Mouse (Mus musculus): ENCODE results near the gene Gfap. TPM values are rescaled to one million over a fixed set of nuclear protein-coding genes. Genes with fewer than 3 reads are reported as not detected.

The Gfap gene
- polyA plus RNA-seq (2017; shearing (Covaris generic)) = not detected

DNA sequence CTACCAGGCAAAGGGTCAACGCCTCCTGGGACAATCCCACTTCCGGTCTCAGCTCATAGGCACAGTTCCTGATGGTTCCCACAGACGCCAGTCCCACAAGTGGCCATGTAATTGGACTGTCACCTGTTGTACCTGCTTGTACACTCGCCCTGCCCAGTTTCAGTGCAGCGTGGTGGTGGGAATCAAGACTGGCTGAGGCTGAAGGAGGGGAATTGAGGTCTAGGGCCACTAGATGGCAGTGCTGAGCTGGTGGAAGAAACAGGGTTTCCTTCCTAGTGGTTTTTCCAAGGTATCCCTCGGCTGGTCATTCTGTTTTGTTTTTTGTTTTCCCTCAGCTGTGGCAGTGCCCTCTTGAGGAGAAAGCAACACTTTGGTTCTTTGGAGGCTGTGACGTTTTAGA is at the start of gene Gfap:
Gene Gfap (minus strand): TSS at position 150 of the 400 bp plus-strand sequence.
- ATAC-seq = no peak

DNA sequence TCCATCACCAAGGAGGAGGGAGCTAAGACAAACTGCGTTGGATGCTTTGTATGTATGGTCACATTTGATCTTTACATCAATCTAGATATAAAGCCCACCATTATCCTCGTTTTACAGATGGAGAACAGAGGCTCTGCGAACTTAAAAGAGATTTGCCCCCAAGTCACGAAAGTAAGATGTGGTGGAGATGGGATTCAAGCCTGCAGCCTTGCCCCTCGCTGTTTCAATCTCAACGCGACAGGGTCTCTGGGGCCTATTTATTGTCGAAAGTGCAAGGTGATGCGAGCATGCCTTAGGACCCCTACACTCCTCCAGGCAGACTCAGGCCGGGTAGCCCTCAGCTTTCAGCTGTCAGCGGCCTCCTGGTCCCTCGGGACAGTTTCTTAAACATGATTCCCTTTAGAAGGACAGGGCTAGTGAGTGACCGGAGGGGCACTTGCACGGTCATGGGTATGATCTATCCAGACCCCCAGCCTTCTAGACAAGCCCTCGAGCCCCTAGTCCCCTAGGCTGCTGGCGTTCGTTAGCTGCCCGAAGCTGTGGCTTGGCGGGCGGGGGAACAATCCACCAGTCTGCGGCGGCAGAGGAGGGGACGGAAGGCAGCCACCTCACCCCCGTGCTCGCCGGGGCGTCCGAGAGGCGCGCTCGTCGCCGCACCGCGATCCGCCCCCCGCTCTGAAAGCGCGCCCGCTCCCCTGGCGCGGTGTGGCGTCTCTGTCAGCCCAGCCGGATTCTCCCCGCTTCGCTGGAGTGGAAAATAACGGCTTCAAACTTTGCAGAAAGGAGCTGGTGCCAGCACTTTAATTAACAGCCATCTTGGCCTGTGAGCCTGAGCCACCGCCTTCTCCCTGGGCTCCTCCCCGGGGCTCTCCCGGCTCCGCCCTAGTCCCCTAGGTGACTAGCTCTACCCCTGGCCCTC is 47.6 kb upstream of the Gfap start:
- ATAC-seq = peak; percentile 51

DNA sequence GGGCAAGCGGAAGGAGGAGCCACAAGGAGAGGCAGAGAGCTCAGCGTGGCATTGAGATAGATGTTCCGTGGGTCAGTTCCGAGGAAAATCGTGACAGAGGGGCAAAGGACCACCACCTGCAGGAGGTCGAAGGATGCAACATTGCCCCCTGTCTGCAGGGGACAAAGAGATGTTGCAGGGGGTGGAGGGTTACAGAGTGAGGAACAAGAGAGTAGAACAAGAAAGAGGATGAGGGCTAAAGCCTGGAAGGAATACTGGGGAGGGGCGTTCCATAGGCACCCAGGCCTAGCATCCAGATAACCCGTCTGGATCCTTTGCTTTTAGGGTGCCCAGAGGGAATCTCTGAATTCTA is 46.3 kb upstream of the Gfap start:
- ATAC-seq = no peak

DNA sequence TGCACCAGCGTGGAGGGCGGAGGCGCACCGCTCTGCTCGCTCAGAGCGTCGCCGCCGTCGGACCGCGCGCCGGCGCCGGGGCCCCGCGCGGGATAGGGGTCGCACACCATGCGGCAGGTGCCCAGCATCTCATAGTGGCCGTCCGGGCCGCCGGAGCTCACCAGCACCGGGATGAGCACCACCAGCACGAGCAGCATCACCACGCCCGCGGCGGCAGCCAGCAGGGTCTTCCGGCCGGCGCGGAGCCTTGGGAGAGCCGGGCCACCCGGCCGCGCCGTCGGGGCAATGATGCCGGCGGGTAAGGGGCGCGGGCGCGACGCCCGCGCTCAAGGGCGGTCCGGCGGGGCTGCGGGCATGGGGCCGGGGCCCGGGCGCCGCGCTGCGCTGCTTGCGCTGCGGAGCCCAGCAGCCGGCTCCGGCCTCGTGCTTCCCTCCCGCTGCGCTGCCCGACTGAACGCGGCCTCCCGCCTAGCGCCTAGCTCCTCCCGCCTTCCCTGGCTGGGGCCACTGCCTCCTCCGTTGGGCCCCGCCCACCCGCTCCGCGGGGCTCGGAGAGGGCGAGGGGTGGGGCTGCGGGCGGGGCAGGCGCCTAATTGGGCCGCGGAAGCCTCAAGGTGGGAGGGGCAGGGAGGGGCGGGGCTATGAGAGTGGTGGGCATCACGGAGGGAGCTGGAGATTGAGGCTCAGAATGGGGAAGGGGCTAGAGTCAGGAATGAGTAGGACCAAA is 45.7 kb upstream of the Gfap start, which contains the start of gene C1ql1:
Gene C1ql1 (minus strand): TSS at position 424 of the 727 bp plus-strand sequence.
- ATAC-seq = peak; percentile 56

DNA sequence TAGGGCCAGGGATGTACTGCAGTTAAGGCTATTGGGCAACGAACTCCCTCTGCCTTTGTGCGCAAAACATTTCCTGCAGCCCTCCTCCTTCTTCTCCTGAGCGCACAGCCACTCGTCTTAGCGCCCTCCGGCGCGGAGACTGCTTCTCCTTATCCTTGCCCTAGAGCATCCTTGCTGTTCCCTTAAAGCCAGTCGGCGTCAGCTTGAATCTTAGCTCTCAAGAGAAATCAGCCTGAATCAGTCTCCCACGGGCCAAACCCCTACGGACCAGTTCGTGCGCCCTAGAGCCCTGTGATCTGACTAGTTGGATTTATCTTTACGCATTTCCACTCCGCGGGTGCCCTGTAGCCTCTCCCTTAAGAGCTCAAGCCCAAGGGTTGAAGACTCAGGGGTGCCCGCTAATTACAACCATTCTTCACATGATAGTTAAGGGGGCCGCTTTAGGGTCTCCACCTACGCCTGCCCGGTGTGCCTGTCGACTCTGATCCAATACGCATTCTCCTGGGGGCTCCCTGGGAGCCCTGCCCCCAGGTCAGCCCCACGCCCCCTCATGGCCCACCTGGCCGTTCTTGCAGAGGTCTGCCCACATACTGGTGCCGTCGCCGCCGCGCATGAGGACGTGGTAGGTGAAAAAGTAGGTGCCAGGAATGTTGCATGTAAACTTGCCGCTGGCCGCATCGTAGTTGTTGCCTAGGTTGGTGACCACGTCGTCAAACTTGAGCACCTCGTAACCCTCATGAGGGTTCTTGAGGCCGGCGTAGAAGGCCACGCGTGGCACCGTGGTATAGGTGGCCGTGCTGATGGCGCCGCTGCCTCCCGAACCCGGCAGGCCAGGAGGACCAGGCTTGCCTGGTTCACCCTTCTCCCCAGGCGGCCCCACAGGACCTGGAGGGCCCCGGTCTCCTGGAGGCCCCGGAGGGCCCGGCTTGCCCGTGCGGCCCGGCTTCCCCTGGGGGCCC is 44.9 kb upstream of the Gfap start:
- no peak for ATAC-seq

DNA sequence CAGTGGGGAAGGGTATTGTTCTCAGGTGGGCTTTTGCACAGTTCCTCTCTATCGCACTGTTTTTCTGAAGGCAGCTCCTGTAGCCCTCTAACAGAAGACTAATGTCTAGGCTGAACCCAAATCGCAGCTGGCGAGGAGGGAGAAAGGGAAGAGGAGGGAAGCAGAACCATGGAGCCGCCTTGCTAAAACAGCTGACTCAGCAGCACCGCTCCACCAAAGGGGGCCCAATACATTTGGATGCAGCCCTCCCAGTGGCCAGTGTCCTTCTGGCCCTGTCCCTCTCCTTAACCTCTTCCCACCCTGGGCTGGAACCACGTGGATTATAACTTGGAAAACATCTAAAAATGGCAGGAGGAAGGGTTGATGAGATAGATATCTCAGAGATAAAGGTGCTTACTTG is 40.5 kb upstream of the Gfap start:
- no peak for ATAC-seq

DNA sequence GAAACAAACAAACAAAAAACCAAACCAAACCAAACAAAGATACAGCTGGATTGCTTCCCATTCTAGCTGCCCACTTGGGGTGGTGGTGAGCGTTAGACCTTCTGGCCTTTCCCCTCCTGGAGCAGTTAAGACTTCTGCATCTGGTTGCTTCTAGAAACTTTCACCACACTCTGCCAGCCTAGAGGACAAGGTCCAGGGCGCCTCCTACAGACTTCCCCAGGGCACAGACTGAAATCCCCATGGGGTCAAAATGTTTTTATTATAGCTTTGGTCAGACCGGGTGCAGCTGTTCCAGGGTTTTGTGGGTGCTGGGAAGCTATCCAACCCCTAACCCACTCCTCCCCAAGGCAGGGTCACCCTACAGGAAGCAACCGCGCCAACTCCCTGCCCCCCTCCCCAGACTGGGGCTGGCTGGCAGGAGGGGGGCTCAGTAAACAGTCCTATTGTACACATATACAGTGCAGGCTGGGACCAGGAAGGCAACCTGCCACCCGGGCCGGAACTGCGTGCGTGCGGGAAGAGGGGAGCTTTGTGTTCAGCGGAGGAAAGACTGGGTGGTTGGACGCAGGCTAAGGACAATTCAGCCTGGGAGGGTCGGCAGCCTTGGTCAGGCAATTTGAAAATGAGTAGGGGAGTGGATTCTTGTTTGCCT is 38.4 kb upstream of the Gfap start:
- ATAC-seq = no peak

DNA sequence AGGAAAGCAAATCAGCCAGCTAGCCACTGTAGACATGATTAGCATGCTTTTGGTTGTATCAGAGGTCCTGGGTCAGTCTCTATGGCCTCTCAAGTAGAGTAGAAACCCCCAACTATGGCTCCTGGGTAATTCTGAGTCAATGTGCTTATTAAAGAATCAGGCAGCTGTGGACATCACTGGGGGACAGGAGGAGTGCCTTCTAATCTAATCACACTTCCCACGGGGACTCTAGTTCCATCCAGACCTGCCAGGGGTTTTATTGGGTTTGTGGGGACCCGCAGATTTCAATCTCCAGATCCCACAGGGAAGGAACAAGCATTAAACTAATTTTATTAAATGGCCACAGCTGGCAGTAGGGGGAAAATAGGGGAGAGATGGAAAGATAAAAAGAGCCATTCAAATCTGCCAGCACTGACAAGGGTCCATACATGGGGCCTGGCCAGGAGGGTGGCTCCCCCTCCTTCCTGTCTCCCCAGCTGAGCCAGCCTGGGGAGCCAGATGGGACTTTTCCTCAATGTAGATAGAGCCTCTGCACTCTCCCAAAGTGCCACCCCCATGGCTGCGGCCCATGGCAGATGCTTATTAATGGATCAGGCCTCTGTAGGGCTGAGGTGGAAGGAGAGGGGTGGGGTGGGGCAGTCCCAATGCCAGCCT is 36.9 kb upstream of the Gfap start:
- ATAC-seq = no peak

DNA sequence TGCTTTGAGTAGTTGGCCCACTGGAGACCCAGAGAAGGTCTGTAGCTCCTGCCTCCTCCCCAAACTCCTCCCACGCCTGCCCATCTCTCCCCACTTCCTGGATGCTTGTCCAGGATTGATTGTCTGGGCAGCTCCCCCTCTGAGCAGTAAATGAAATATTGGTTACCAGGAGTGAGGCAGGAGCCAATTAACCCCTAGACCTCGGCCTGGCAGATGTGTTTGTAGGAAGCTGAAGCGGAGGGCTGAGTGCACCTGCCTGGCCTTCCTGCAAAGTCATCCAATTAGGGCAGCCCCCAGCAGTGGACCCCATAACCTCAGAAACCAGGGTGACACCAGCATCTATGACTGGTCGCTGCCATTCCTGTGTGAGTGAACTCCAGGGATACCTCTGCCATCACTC is 35.6 kb upstream of the Gfap start:
- ATAC-seq = no peak

DNA sequence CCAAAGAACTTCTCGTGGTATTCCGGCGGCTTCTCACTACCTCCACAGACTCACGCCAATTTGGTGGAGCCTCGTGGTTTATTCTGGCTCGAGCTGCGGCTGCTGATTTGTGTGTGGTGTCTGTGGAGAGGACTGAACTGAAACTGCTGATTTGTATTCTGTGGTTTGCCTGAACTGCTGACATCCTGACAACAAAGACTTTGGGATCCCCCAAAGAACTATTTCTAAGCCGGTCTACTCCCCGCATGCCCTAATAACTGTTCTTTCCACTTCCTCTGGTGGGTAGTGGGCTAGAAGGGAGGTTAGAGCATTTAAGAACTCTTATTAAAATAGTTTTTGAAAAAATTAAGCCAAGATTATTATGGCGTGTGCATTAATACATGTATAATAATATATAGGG is 30.0 kb upstream of the Gfap start:
- no peak for ATAC-seq

DNA sequence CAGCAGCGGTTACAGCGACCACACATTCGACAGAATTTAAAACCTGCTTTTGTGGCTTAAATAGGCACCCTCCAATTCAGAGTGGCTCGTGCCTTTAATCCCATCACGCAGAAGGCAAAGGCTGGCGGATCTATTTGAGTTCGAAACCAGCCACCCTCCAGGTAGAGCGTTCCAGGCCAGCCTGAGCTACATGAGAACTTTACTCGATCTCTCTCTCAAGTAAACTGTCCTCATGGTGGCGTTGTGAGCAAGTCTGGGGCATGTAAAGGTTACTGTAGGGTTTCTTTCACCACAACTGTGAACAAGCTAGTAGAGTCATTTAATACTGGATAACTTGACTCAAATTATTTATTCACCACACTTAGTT is 24.6 kb upstream of the Gfap start:
- peak; percentile 33 for ATAC-seq

DNA sequence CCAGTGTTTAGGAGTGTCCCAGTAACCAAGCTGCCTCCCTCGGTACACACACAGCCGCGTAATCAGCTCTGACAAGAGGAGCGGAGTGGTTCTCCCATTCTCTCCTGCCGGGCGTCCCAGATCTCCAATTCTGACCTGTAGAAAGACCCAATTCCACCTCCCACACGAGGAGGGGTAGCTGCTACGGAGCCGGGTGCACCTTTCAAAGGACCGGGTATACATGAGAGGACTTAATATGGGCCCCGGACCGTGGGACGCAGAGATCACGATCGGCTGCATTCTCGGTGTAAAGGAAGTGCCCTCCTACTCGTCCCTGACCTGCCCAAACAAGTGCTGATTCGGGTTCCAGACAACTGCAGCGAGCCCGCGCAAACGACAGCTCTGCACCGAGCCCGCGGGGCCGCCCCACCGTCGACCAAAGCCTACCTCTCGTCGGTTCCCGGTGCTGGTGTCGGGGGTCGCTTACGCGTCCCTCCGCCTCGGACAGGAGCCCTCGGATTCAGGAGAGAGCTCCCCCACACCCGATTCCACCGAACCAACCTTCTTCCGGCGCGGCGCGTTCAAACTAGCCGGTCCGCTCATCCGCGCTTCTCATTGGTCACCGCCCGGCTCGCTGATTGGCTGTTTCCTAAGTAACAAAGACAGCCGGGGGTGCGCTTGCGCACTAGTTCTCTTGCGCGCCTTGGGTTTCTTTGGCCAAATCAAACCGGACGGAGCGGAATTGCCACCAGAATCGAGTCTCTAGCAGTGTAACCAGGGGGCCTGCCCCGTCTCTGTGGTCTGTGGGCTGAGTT is 24.0 kb upstream of the Gfap start, which contains the start of gene Kif18b:
Gene Kif18b (minus strand): TSS at position 568 of the 794 bp plus-strand sequence.
- peak; percentile 95 for ATAC-seq

DNA sequence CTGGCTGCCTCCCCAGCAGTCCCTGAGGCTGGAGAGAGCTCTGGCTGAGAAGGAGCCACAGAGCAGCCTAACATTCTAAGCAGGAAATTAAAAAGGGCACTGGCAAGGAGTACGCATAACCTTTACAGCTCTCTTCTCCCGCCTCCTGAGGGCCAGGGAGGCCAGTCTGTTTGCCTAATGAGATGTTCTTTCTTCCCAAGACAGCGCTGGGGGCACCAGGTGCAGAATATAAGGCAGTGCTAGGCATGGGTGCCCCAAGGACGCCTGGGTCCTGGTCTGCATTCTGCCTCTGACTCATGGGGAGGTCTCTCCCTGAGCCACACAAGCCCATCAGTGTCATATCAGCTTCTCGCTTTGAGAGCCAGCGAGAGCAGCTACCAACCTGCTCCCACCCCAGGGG is 20.8 kb upstream of the Gfap start:
- ATAC-seq = no peak

DNA sequence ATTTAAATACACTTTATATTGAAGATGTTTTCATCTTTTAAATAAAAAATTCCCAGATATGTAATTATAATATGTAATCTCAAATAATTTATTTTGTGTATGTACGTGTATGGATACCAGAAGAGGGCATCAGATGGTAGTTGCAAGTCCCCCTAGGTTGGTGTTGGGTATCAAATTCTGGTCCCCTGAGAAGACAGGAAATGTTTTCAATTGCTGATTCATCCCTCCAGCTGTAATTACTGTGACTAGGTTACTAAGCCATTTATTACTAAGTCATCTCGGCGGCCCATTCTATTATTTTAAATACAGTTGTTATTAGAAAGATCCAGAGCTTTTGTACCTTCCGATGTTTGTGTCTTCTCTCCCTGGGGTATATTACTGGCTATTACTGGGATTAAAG is 17.4 kb upstream of the Gfap start:
- no peak for ATAC-seq

DNA sequence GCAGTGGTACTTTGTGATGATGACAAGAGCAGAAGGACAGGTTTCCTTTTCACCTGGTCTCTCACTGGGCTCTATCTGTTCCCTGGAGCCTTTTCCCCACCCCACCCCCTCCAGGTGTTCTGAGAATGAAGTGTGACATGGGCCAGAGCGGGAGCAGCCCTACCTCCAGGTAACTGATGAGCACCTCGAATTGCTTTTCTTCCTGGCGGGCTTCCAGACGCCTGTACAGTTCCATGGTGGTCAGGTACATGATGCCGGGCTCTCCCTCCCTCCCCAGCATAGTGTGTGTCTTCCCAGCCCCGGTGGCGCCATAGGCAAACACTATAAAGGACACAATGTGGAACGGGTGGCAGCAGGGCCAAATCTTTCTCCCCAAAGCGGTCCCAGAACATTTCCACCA is 14.7 kb upstream of the Gfap start:
- no peak for ATAC-seq

DNA sequence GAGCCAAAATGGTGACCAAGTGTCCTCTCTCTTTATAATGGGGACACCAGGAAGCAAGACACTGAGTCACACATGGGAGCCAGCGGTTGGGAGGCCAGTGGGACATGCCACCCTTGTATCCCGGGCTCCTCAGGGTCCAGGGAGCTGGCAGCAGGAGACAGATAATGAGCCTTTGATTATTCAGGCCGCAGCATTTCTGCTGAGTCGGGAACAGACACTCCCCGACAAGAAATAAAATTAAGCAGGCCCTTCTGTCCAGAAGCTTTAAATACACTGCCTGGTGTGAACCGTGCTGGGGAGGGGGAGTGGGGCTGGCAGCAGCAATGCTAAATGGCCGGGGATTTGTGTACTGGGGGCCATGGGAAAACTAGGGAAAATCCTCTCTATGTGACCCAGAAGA is 10.7 kb upstream of the Gfap start:
- ATAC-seq = no peak

DNA sequence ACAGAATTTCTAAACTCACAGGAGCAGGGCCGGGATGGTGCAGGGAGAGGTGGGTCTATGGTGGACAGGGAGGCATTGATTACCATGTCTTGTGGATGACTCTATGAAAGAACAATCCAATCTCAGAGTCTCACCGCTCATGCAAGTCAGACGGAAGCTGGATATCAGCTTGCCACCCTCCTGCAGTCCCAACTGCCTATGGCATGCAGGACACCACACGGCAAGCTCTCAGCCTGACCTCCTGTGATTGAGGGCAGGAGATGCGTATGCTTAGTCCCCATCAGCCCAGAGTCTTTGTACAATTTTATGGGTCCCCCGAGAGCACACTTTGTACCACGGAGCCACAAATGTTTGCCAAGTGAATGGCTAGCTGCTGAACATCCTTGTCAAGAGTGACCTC is 2.9 kb upstream of the Gfap start:
- no peak for ATAC-seq

DNA sequence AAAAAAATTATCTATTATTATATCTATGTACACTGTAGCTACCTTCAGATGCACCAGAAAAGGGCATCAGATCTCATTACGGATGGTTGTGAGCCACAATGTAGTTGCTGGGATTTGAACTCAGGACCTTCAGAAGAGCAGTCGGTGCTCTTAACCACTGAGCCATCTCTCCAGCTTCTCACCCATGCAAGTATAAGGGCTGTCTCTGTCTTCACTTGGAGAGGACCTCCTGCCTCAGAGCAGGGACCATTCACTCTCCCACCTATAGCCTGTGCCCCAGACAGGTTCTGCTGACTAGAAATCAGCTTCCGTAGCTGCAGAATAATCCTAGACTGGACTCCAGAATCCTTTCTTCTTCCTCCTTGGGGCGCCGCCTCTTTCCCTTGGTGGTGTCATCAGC is 1.4 kb upstream of the Gfap start:
- no peak for ATAC-seq

DNA sequence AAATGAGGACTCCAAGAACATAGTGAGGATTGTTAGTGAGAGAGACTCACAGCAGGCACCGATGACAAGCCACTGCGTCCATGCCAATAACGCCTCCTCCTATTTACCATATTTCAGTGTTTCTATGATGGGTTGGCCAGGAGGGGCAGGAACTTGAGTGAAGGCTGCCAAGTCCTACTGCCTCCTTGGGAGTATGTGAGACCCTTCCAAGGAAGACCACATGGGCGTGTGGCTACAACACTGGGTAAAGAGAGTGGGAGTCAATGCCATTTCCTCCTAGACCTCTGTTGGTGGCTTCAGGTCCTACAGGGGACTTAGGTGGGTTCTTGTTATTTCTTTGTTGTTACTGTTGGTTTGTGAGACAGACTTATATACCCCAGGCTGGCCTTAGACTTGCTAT is 487 bp upstream of the Gfap start:
- ATAC-seq = no peak

DNA sequence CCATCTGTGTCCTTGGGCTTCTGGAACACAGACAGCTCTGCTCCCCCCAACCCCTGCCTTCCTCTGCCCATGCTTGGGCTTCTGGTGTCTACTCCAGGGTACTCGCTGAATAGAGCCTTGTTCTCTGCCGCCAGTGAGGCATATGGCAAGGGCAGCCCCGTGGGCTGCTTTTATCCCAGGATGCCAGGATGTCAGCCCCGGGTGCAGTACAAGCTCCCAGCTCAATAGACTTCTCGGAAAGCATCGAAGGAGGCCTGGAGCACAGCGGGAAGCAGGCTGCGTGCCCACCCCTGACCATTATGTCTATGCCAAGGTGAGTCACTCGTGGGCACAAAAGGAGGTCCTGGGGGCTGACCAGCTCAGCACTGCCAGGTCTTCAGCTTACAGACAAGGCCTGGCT is 2.3 kb downstream of the Gfap start:
- ATAC-seq = no peak

DNA sequence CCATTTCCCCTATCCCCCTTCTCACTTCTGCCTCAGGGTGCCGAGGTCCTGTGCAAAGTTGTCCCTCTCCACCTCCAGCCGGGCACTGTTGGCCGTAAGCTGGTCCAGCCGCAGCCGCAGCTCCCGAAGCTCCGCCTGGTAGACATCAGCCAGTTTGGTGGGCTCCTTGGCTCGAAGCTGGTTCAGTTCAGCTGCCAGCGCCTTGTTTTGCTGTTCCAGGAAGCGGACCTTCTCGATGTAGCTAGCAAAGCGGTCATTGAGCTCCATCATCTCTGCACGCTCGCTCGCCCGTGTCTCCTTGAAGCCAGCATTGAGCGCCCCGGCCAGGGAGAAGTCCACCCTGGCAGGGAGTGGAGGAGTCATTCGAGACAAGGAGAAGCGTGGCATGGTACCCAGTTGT is 4.1 kb downstream of the Gfap start:
- ATAC-seq = no peak

Measured in activated CD4-positive, CD25-positive, alpha-beta regulatory T cell, adult 4 months (primary cell).